Mouse (Mus musculus) CH12.LX (cell line): Measurements from ENCODE around the gene E2f2.
A peak's percentile ranks its signal among the peaks of the same experiment; 100 is the strongest.

Experiments used
- CHD2 ChIP-seq: IDR thresholded peaks from 2 replicates; pipeline ENCODE4 v1.6.1; 2011; ENCODE audit warnings: low read length, improper control_type of control experiment
- CTCF ChIP-seq, 2 experiments: IDR thresholded peaks in 1 of 2; conservative IDR thresholded peaks in 1 of 2; 2 replicates each; pipeline ENCODE4 v1.5.1; 2011 to 2012; ENCODE audit warnings: low read depth in 2 of 2, low read length in 2 of 2, improper control_type of control experiment in 1 of 2, inconsistent platforms in 1 of 2, mild to moderate bottlenecking in 1 of 2, moderate library complexity in 1 of 2
- E2F4 ChIP-seq: IDR thresholded peaks from 2 replicates; pipeline ENCODE4 v1.6.1; 2011; ENCODE audit warnings: low read depth, low read length, improper control_type of control experiment; ENCODE audit not compliant: insufficient replicate concordance
- EP300 ChIP-seq: IDR thresholded peaks from 2 replicates; pipeline ENCODE4 v1.6.1; 2011; ENCODE audit warnings: low read length, improper control_type of control experiment
- MAFK ChIP-seq: IDR thresholded peaks from 2 replicates; pipeline ENCODE4 v1.6.1; 2011; ENCODE audit warnings: low read length, improper control_type of control experiment; ENCODE audit not compliant: insufficient replicate concordance
- MAX ChIP-seq: IDR thresholded peaks from 2 replicates; pipeline ENCODE4 v1.6.1; 2011; ENCODE audit warnings: low read length, improper control_type of control experiment
- MAZ ChIP-seq: IDR thresholded peaks from 2 replicates; pipeline ENCODE4 v1.6.1; 2012; ENCODE audit warnings: low read depth, mild to moderate bottlenecking, inconsistent platforms, low read length, improper control_type of control experiment, moderate library complexity
- MEF2A ChIP-seq: IDR thresholded peaks from 2 replicates; pipeline ENCODE4 v1.6.1; 2014; ENCODE audit warnings: low read depth, mild to moderate bottlenecking, inconsistent platforms, low read length, improper control_type of control experiment, borderline replicate concordance
- NELFE ChIP-seq: IDR thresholded peaks from 2 replicates; pipeline ENCODE4 v1.6.1; 2011; ENCODE audit warnings: low read depth, low read length, improper control_type of control experiment
- POLR2A ChIP-seq: IDR thresholded peaks from 2 replicates; pipeline ENCODE4 v1.6.1; 2011; ENCODE audit warnings: low read depth, mild to moderate bottlenecking, improper control_type of control experiment, low read length
- POLR2AphosphoS2 ChIP-seq: IDR thresholded peaks from 2 replicates; pipeline ENCODE4 v1.6.1; 2011; ENCODE audit warnings: low read depth, low read length, improper control_type of control experiment
- RAD21 ChIP-seq: IDR thresholded peaks from 2 replicates; pipeline ENCODE4 v1.6.1; 2011; ENCODE audit warnings: low read depth, mild to moderate bottlenecking, low read length, improper control_type of control experiment, moderate library complexity
- SMC3 ChIP-seq: IDR thresholded peaks from 2 replicates; pipeline ENCODE4 v1.6.1; 2011; ENCODE audit warnings: low read depth, low read length, improper control_type of control experiment
- USF1 ChIP-seq: IDR thresholded peaks from 2 replicates; pipeline ENCODE4 v1.6.1; 2014; ENCODE audit warnings: low read depth, mild to moderate bottlenecking, inconsistent platforms, low read length, improper control_type of control experiment

- TF ChIP-seq RAD21 (peak; percentile 79), CTCF (conservative IDR thresholded peaks at IDR 0.05 in 1 of 2, IDR thresholded peaks at IDR 0.05 in 1 of 2; ENCODE audit: low read depth in 2 of 2, low read length in 2 of 2) (peak; percentile 64 to 90), POLR2A (no peak), SMC3 (peak; percentile 97), EP300 (no peak), CHD2 (no peak), MAFK (no peak), MAZ (0 out of 2 replicates have a peak, but pooled peaks have one; percentile 37), MAX (no peak), POLR2AphosphoS2 (no peak), E2F4 (no peak), MEF2A (no peak), USF1 (no peak), NELFE (no peak)
Observed at GRCm38 (mm10) chr4:136199562-136200292, 27.5 kb downstream of the E2f2 start.
